Mouse (Mus musculus) heart, adult 11 months (tissue): ENCODE data around the gene Stra6l.

Experiments
- DNase-seq: peaks from one replicate; pipeline ENCODE4 v3.0.0; 2022

Gene Stra6l

DNA sequence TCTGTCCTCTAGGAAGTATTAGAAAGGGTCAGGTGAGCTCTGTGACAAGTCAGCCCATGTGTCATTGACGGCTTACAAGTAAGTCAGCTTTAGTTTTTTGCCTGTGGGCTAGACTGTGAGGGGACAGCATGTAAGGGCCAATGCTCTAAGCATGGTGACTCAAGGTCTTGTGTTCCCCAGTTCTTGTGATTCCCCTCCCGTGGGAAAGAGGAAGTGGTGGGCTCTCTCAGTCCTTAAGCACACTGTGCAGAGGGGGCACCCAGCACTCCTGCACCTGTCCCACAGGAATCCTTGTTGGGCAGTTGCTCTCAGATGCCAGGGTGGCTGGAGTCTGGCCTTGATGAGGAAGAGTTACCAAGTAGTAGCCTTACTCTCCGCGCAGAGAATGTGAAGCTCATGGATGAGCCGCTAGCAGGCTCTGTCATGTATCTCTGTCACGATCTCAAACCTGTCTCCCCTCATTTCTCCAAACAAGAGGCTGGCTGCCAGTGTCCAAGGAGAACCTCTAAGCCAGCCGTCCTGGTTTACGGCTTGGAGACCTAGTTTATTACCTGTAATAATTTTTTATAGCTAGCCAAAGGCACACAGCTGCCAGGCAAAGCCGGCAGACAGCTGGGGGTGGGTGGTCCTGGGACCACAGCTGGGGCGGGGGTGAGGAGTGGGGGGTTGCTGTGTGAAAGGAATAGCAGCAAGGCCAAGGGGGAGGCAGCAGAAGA lies at the start of gene Stra6l:
Gene Stra6l (plus strand): TSS at position 556 of the 716 bp plus-strand sequence.
- no peak for DNase-seq

DNA sequence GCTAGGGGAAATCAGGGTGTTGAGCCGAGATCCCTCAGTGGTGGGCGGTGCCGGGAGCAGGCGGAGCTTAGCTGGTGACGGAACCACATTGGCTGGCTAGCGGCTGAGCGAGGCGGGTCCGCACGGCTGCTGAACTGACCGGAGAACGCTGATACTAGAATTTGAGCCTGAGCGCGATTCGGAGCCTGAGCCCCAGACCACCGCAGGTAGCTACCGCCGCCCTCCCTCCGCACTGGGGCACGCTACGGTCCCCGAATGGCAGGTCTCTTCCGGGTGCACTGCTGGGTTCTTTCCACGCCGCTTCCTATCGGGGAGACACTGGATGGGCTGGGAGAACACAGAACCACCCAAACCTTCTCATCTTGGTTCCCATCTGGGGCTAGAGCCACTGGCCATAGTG lies 49.5 kb upstream of the Stra6l start, which contains the start of gene Aldh1b1:
Gene Aldh1b1 (plus strand): TSS at position 59 of the 400 bp plus-strand sequence.
- DNase-seq: peak; percentile 96

DNA sequence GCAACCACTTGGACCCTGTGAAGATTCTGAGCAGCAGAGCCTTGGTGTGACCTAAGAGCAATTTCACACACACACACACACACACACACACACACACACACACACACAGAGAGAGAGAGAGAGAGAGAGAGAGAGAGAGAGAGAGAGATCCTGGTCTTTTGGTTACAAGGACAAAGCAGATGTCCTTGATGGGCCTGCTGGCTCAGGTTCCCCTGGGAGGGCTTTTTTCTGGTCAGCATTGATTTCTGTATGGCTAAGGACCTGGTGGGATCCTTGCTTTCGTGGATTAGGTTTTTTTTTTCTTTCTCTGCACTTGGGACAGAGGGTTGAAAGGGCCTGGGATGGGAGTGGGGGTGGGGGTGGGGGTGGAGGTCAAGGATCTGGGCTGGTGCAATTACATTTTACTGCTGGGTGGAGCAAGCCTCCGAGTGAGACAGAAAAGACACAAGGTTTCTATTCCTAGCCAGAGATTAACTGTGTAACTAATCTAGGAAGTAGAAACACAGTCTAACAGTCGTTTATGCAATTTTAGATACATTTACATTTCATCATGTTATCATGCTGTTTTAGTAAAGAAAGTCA lies 48.4 kb upstream of the Stra6l start:
- DNase-seq: no peak

DNA sequence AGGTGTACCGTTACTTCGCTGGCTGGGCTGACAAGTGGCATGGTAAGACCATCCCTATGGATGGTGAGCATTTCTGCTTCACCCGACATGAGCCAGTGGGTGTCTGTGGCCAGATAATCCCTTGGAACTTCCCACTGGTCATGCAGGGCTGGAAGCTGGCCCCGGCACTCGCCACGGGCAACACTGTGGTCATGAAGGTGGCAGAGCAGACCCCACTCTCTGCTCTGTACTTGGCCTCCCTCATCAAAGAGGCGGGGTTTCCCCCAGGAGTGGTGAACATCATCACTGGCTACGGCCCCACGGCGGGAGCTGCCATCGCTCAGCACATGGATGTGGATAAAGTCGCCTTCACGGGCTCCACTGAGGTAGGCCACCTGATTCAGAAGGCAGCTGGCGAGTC lies 45.6 kb upstream of the Stra6l start:
- DNase-seq: peak; percentile 91

DNA sequence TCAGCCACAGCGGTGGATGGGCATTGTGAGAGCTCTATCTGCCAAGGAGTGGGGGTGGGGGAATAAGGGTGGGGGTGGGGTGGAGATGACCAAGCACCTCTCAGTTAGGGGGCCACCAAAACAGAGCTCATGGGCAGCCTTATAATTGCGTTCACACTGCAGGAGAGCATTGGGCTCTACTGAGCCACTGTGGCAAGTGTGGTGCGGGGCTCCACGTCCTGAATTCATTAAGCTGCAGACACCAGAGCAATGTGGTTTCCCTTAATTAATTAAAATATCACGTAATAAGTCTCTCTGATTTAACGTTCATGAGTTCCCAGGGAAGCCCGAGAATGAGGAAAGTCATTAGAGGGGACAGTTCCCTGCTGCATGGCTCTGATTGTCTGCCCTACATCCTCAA lies 40.4 kb upstream of the Stra6l start:
- no peak for DNase-seq

DNA sequence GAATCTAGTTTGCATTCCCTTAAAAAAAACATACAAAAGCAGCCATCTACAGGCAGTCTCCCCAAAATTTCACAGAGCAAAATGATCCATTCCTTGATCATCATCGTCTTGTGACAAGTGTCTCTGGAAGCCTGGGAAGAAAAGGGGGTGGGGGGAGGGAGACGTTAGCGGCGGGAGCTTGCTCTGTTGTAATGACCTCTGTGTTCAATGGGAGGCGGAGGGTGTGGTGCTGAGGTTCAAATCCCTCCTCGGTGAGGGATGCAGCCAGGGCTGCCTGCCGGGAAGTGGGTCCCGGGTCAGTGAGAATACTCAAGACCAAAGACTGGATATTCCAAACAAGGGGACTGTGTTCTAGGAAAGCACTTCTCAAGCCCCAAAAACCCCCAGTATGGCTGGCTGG lies 37.2 kb upstream of the Stra6l start:
- DNase-seq: no peak

DNA sequence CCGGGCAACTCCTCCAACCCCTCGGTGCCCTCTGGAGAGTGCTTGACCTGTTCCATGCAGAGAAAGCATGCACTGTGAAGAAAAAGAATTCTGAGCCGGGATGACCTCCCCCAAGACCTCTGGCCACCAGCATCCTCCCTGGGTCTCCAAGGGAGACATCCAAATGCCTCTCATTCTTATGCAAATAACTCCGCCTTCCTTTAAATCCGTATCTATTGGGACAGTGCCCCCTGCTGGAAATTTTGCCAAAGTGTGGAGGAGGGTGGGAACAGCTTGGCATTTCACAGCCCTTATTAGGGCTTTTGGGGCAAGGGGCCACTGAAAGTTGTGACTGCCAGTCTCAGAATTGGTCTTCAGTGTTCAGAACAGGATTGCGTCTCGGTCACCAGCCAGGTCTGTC lies 32.9 kb upstream of the Stra6l start:
- no peak for DNase-seq

DNA sequence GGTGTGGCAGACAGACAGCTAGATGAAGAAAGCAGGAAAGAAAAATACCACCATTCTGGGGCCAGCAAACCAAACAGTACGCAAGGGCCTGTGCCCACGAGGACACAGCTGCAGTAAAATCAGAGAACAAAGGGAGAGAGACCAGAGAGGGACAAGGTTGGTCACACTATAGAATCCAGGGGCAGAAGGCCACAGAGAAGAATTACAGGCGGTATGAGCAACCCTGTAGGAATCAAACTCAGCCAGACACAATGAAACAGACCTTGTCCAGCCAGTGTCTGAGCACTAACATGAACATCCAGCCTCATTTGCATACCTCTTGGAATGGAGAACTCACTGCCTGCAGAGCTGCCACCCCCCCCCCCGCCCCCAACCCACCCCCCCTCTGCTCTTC lies 29.7 kb upstream of the Stra6l start:
- no peak for DNase-seq

DNA sequence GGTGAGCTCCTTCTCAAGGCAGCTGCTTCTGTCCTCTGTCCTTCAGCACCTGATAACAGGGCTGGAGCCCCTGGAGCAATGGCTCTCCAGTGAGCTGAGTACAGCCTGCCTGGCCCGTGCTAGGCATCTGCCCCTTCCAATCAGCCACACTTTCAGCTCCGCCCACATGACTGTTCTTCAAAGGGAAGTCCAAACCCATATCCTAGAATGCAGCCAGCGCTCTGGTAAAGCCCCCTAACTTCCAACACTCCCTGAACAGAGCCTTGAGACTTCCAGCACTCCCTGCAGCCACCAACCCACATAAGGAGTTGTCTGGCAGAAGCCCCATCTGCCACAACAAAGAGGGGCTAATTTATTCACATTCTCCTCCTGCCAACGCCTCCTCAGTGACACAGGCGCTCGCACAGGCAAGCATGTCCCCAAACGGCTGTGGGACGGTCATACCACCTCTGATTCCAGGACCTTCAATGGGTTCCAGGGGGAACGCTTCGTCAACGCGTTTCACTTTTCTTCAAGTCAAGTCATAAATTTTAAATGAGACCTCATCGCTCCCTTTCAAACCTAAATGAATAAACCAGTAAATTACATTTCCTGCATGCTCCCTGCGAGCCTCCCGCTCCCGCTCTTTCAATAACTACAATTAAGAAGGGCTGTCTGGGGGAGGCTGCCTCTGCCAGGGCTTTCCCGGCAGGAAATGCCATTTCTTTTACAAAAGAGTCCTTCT lies 29.1 kb upstream of the Stra6l start:
- peak; percentile 92 for DNase-seq

DNA sequence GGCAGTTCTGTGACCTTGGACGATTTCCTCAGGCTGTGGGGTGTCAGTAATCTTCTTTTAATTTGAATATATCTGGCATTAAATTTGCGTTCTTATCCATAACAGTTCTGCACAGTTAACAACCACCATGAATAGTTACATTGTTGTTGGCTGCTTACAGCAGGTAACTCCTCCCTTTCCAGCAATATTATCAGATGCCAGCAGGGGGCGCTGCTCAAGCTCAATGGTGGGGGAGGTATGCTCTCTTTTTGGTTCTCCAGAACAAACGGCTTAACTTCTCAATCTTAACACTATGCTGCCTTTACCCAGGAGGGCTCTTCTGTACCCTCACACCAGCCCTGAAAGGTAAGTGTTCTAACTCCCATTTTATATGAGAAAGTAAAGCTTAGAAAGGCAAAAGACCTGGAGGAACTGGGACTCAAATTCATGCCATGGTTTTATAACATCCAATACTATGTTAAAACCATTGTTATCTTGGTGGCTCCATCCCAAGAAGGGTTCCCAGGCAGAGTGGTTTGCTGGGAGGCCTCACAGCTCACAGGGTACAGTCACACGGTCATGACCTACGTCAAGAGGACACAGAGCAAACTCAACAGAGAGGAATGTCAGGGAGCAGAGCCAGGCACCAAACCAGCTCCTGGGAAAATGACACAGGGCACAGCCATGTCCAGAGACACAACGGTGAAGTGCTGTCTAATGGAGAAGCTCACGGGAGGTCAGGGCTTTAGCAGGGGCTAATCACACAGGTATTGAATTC lies 28.2 kb upstream of the Stra6l start:
- peak; percentile 93 for DNase-seq

DNA sequence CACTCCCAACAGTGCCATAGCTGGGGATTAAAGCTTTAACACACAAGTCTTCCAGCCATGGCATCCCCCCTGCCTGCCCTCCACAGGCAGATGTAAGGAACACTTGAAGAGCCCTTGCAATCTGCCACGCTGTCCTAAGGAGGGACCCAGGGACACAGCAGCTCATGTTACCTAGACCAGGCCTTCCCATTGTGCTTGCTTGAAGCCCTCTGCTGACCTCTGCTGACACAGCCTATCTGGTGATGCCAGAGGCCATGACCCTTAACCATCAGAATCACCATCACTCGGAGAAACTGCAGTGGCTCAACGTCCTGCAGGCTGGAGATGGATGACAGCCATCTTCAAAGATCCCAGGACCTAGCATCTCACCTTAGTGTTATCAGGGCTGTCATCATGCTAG lies 26.5 kb upstream of the Stra6l start:
- no peak for DNase-seq

DNA sequence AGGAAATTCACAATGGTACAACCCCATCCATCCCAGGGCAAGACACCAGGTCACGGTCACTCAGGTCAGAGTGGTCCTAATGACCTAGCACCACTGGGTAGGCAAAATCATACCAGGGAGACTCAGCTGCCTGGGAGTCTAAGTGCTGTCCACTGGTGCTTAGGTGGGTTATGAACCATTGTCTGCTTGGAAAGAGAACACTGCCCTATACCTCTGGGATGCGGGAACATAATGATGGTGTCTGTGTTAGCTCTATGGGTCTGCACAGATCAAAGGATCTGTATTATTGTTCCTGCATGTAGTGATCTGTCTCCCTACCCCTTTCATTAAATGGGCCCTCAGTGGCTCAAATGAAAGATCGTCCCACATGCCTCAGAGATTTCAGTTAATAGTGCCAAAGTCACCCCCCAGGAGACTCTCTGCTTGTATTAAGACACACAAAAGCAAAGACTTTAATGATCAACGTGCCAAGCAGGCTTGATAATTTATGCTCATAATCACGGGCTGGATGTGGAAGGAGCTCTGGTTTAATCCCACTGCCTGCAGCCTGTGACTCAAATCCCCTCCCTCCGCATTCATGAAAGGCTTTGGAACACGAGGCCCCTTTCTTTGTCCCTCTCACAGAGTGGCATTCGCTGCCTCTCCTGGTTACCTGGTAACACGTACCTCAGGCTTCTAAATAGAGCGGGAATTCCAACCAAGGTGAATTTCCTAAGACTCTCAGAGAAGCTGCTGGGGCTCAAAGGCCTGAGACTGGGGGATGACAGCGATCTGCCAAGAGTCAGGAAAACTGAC lies 25.5 kb upstream of the Stra6l start:
- no peak for DNase-seq

DNA sequence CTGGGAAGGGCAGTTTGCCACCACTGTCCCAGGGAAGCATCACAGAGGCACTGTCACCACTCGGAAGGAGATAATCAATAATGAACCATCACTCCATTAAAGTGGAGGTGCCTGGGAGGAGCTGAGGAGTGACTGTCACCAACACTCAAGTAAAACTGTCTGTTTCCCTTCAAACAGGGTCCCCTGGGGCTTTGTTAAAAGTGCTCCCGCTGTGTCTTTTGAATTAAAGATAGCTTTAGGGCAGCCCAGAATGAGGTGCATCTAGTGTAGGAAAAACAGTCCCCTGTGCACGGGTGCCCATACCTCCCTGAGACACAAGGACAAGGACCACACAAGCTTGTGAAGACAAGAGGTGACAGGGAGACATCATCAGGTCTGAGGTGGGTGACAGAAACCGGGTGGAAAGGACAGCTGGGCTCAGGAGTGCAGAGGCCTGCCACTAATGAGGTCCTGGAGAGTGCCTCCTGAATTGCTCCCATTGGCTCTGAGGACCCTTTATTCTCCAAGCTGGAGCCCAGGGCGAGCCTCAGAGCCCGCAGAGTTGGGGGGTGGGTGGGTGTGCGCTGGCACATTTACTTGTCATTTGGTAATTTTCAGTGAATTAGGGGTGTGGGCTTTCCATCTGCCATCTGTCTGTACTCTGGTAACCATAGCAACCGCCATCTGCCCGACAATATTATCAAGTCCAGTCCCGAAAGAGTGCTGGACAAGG lies 24.3 kb upstream of the Stra6l start:
- no peak for DNase-seq

DNA sequence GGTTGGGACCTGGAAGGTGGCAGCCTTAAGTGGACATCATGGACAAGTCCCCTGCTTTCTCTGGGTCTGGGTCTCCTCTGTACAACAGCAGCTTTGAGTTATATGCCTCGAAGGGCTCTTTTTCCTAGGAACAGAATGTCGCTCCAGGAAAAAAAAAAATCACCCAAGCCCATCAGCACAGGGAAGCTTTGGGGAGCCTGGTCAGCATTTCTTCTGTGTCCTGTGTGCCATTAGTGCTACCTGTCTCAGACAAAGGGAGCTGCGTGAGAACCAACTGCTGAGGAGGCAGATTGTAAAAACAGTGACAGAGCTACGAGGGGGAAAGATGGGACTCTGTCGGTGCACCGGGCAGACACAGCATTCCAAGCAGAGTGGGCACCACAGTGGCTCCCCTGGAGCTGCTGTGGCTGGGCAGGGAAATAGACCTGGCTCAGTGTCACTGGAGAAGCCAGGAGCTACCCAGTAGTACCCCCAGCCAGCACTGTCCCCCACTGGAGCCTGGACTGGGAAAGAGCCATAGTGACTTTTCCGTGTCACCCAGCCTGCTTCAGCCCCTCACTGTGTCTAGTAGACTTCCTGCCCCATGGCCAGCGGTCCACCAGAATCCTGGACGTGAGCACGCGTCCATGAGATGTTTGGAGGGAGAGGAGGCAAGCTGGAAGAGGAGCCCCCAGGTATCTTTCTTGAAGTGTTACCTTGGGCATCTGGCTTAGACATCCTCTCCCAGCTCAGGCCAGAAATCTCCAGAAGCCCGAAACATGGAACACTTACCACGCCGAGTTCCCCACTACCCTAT lies 23.5 kb upstream of the Stra6l start:
- no peak for DNase-seq

DNA sequence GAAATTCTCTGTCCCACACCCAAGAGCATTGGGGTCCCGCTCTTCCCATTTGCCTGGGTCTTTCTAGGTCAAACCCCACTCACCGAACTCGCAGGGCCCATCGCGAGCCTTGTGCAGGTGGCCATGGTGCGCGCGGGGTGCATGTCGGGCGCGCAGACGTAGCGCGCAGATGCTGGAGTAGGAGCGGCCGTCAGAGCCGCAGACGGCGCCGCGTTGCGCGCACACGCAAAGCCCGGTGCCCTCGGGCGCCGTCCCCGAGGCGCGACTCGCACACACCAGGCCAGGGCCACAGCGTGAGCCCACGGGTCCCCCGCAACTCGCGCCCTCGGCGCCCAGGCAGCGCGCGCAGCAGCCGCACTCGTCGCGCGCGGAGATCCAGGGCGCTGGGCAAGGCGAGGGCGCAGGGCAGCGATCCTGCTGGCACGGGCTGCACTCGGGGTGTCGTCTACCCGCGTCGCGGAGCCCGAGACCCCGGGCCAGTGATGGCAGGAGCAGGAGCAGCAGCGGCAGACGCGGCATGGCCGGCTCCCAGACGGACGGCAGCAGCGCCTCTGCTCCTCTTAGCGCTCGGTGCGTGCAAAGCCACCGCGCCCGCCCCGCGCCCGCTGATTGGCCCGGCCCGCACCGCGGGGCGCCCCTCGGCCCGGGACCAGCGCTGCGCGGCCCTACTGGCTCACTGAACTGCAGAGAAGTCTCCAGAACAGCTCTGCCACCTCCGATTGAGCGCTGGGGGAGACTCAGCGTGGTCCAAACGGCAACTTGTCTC lies 22.0 kb upstream of the Stra6l start, which contains the start of gene Igfbpl1:
Gene Igfbpl1 (minus strand): TSS at position 649 of the 766 bp plus-strand sequence.
- no peak for DNase-seq

DNA sequence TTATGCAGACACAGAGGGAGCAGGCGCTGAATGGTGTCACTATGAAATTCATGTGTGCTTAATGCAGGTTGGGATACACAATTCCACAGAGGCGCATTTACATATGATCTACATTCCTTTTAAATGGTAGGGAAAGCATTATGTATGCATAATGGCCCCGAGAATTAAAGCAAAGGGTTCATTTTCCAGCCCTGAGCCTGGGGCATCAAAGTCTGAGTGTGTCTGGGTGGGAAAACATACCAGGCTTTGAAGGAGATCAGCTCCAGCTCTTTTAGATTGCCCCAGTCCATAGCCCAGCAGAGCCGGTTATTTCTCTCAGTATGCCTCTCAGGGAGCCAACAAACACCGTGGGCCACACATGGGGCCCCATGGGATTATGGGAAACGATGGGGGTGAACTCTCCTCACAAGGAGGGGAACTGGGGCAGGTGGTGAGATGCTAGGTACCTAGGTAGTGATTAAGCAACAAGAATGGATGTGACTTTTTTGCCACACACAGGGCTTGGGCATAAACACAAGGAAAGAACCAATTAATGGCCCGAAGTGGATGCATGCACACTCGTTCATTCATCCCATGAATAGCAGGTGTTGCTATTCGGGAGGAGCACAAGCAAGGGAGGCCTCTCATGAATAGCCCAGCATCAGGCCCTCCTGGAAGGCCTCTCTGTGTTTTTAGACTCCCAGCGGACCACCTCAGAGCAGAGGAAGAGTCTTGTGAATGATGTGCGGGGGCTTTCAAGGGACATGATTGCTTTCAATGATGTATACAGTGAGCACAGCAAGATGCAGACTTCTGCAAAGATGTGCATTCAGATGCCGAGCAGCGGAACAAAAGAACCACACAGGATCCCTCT lies 18.3 kb upstream of the Stra6l start:
- no peak for DNase-seq

DNA sequence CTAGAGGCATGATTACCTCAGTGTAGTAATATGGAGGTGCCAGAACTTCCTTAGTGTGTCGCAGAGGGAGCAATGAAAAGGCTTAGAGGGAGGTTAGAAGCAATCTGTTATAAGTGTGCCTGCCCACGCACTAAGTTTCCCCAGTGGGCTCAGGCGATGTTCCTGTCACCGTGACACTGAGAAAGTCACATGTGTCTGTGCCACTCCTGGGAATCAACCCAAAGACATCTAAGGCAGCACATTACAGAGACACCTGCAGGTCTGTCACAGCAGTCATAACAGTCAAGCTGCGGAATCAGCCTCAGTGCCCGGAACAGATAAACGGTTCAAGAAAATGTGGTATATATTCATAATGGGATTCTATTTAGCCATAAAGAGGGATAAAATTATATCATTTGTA lies 16.5 kb upstream of the Stra6l start:
- no peak for DNase-seq

DNA sequence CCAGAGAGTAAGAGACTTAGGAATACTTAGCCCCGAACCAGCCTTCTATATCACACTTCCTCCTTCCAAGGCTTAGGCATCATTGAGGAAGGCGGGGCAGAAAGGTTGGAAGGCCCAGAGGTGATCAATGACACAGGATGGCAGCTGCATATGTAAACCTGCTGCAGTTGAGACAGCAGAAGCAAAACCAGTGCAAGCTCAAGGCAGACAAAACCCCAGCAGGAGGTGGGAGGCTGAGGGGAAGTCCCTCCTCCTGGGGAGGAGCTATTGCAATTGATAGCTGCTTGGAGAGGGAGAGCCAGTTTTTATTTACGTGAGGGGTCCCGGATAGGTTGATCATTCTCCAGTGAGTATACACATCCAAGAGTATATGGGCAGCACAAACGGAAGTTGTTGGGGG lies 15.0 kb upstream of the Stra6l start:
- DNase-seq: no peak

DNA sequence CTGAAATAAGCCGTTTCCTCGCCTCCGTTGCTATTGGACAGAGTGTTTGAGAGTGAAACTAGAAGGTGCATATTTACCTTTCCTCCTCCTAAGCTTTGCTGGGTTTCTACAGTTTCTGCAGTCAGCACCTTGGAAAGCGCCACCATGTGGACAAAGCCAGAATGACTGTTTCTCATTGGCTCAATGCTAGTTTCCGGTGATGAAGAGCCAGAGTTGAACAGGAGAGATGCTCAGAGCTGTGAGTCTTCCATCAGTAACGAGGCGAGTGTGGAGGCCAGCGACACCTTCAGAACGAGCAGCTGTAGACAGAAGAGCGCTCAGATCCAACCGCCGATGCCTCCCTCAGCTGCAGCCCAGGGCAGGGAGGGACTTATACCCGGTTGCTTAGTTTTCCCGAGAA lies 4.1 kb upstream of the Stra6l start:
- DNase-seq: no peak
